Mouse (Mus musculus): ENCODE measurements around the gene Capzb. TPM values are rescaled to one million over a fixed set of nuclear protein-coding genes. Genes with fewer than 3 reads are reported as not detected.

Gene Capzb
- polyA plus RNA-seq, 1 experiment from 2014 or later, result 208 TPM

GRCm38 (mm10) chr4:139338145-139338544 is 145.4 kb downstream of the Capzb start:
- Histone ChIP-seq H3K27ac (no peak overlapping the region), H3K27me3 (replicated peaks) (no peaks in the 10 kb centered on the region), H3K9ac (peak overlapping the region; percentile 22; the same call in 1 of the 2 replicates), H3K4me2 (peak overlapping the region; percentile 87), H3K4me3 (no peak overlapping the region), H3K4me1 (peaks cover 51% of the 10 kb centered on the region), H3K9me3 (replicated peaks) (no peaks in the 10 kb centered on the region), H3K36me3 (no peaks in the 10 kb centered on the region)
- WGBS (ENCODE audit: insufficient replicate concordance), result 46% methylated on average over 33 of the region's 33 CpGs
- ATAC-seq, result no peak

- Histone ChIP-seq H3K27ac (no peak overlapping the region), H3K4me2 (no peak overlapping the region), H3K4me3 (no peak overlapping the region), H3K27me3 (replicated peaks) (no peaks in the 10 kb centered on the region), H3K9ac (no peak overlapping the region), H3K36me3 (peaks cover 13% of the 10 kb centered on the region), H3K9me3 (replicated peaks) (no peaks in the 10 kb centered on the region), H3K4me1 (peaks cover 31% of the 10 kb centered on the region)
- ATAC-seq, result no peak
- 62% methylated on average over 4 of the region's 4 CpGs for WGBS (ENCODE audit: insufficient replicate concordance)
These were observed 148.1 kb downstream of the Capzb start for GRCm38 (mm10) chr4:139340835-139341234.

Small RNA genes within 50 kb of the gene (microRNA-seq; reads per million reads assigned to microRNA genes)
- gene Gm24245 (3.9 reads per million, percentile 5 among the genes with 10 or more reads in this experiment), gene Gm25732 (1.4 reads per million)

Other genes starting within 250 kb of the Capzb start
- gene Rnf186, start 225.8 kb upstream of the Capzb start, polyA plus RNA-seq (2016; fragmentation: Nextera tagmentation; extraction: Ambion mirVana), result not detected in 2 replicates
- 2.1 and 2.5 TPM in 2 replicates for gene Tmco4, start 220.0 kb upstream of the Capzb start, polyA plus RNA-seq (2016; fragmentation: Nextera tagmentation; extraction: Ambion mirVana)
- 0.10 TPM in 1 of 2 replicates, not detected in the other for gene Htr6, start 117.3 kb upstream of the Capzb start, polyA plus RNA-seq (2016; fragmentation: Nextera tagmentation; extraction: Ambion mirVana)
- gene Nbl1, start 99.9 kb upstream of the Capzb start, polyA plus RNA-seq (2016; fragmentation: Nextera tagmentation; extraction: Ambion mirVana), result 2.1 and 2.5 TPM in 2 replicates
- gene Minos1, start 61.8 kb upstream of the Capzb start, polyA plus RNA-seq (2016; fragmentation: Nextera tagmentation; extraction: Ambion mirVana), result 401 and 406 TPM in 2 replicates
- gene Pqlc2, start 117.8 kb downstream of the Capzb start, polyA plus RNA-seq (2016; fragmentation: Nextera tagmentation; extraction: Ambion mirVana), result 9.4 and 9.5 TPM in 2 replicates
- gene Akr7a5, start 117.8 kb downstream of the Capzb start, polyA plus RNA-seq (2016; fragmentation: Nextera tagmentation; extraction: Ambion mirVana), result 43.4 and 44.0 TPM in 2 replicates
- 166 and 184 TPM in 2 replicates for gene Mrto4, start 159.7 kb downstream of the Capzb start, polyA plus RNA-seq (2016; fragmentation: Nextera tagmentation; extraction: Ambion mirVana)
- gene Emc1, start 159.7 kb downstream of the Capzb start, polyA plus RNA-seq (2016; fragmentation: Nextera tagmentation; extraction: Ambion mirVana), result 27.1 and 27.8 TPM in 2 replicates
- 54.7 and 55.1 TPM in 2 replicates for gene Ubr4, start 159.7 kb downstream of the Capzb start, polyA plus RNA-seq (2016; fragmentation: Nextera tagmentation; extraction: Ambion mirVana)

Data from liver, embryonic 12.5 days (tissue).